Mouse (Mus musculus) CH12.LX (cell line): Measurements from ENCODE around the gene Hspa4l. TPM values are rescaled to one million over a fixed set of nuclear protein-coding genes. Genes with fewer than 3 reads are reported as not detected.
A peak's percentile ranks its signal among the peaks of the same experiment; 100 is the strongest.

Experiments used
- DNase-seq: peaks from one replicate; pipeline ENCODE4 v3.0.0-alpha.2; 2013; ENCODE audit errors: extremely low read depth
- H3K27ac ChIP-seq: 2 replicates; pipeline ENCODE4 v1.5.1; 2012; ENCODE audit warnings: low read depth, mild to moderate bottlenecking, control low read depth, moderate library complexity; ENCODE audit not compliant: insufficient read depth
- H3K27me3 ChIP-seq: replicated peaks from 2 replicates; pipeline ENCODE3; 2012; ENCODE audit warnings: inconsistent platforms
- H3K36me3 ChIP-seq, 2 experiments: replicated peaks in 1 of 2; 2 replicates each; pipeline versions ENCODE3 to v1.6.1; 2012; ENCODE audit warnings: inconsistent platforms in 1 of 2, low read length in 1 of 2, mild to moderate bottlenecking in 1 of 2, mixed read lengths in 1 of 2, moderate library complexity in 1 of 2; ENCODE audit not compliant: control insufficient read depth in 1 of 2, insufficient read depth in 1 of 2
- H3K4me1 ChIP-seq, 2 experiments: 2 replicates each; pipeline ENCODE4 v1.6.1; 2012; ENCODE audit warnings: inconsistent platforms in 1 of 2, moderate library complexity in 1 of 2; ENCODE audit not compliant: insufficient read depth in 2 of 2, control insufficient read depth in 1 of 2
- H3K4me2 ChIP-seq: 2 replicates; pipeline ENCODE4 v1.6.1; 2012; ENCODE audit warnings: low read depth, mild to moderate bottlenecking, control low read depth; ENCODE audit not compliant: poor library complexity, insufficient read depth, severe bottlenecking
- H3K4me3 ChIP-seq, 3 experiments: fragments of 150-350 bp in 1 of 3; sonication (generic) in 1 of 3; replicated peaks in 1 of 3; 2 replicates each; pipeline versions ENCODE3 to v1.5.1; 2011 to 2012; ENCODE audit warnings: low read depth in 2 of 3, low read length in 2 of 3, mild to moderate bottlenecking in 2 of 3, moderate library complexity in 2 of 3, control low read depth in 1 of 3, improper control_type of control experiment in 1 of 3, inconsistent platforms in 1 of 3, mixed read lengths in 1 of 3; ENCODE audit not compliant: poor library complexity in 1 of 3
- H3K79me2 ChIP-seq: replicated peaks from 2 replicates; pipeline ENCODE4 v1.6.1; 2012; ENCODE audit warnings: mild to moderate bottlenecking, moderate library complexity; ENCODE audit not compliant: control insufficient read depth, poor library complexity, insufficient read depth, severe bottlenecking; ENCODE audit errors: extremely low read depth
- H3K9ac ChIP-seq: 2 replicates; pipeline ENCODE4 v1.6.1; 2012; ENCODE audit warnings: low read depth, mild to moderate bottlenecking, control low read depth, moderate library complexity; ENCODE audit not compliant: insufficient read depth
- H3K9me3 ChIP-seq: replicated peaks from 2 replicates; pipeline ENCODE3; 2012; ENCODE audit warnings: low read length, inconsistent platforms, mixed read lengths
- BHLHE40 ChIP-seq: IDR thresholded peaks from 2 replicates; pipeline ENCODE4 v1.6.1; 2011; ENCODE audit warnings: mild to moderate bottlenecking, low read depth, low read length, improper control_type of control experiment
- JUN ChIP-seq: IDR thresholded peaks from 2 replicates; pipeline ENCODE4 v1.6.1; 2011; ENCODE audit warnings: low read depth, mild to moderate bottlenecking, low read length, improper control_type of control experiment, moderate library complexity; ENCODE audit not compliant: insufficient read depth
- KAT2A ChIP-seq: IDR thresholded peaks from 2 replicates; pipeline ENCODE4 v1.6.1; 2012; ENCODE audit warnings: low read length, improper control_type of control experiment, inconsistent platforms; ENCODE audit not compliant: insufficient replicate concordance
- MAZ ChIP-seq: IDR thresholded peaks from 2 replicates; pipeline ENCODE4 v1.6.1; 2012; ENCODE audit warnings: low read depth, mild to moderate bottlenecking, inconsistent platforms, low read length, improper control_type of control experiment, moderate library complexity
- NELFE ChIP-seq: IDR thresholded peaks from 2 replicates; pipeline ENCODE4 v1.6.1; 2011; ENCODE audit warnings: low read depth, low read length, improper control_type of control experiment
- NRF1 ChIP-seq: IDR thresholded peaks from 2 replicates; pipeline ENCODE4 v1.6.1; 2014; ENCODE audit warnings: low read depth, mild to moderate bottlenecking, inconsistent platforms, low read length, improper control_type of control experiment, moderate library complexity
- POLR2A ChIP-seq: IDR thresholded peaks from 2 replicates; pipeline ENCODE4 v1.6.1; 2011; ENCODE audit warnings: low read depth, mild to moderate bottlenecking, improper control_type of control experiment, low read length
- SMC3 ChIP-seq: IDR thresholded peaks from 2 replicates; pipeline ENCODE4 v1.6.1; 2011; ENCODE audit warnings: low read depth, low read length, improper control_type of control experiment
- TBP ChIP-seq: conservative IDR thresholded peaks from 2 replicates; pipeline ENCODE4 v1.6.1; 2011; ENCODE audit warnings: low read depth, low read length, improper control_type of control experiment
- TCF12 ChIP-seq: IDR thresholded peaks from 2 replicates; pipeline ENCODE4 v1.6.1; 2014; ENCODE audit warnings: low read depth, mild to moderate bottlenecking, inconsistent platforms, low read length, improper control_type of control experiment
- UBTF ChIP-seq: IDR thresholded peaks from 2 replicates; pipeline ENCODE4 v1.6.1; 2012; ENCODE audit warnings: low read depth, mild to moderate bottlenecking, inconsistent platforms, low read length, improper control_type of control experiment, moderate library complexity
- ZC3H11A ChIP-seq: IDR thresholded peaks from 2 replicates; pipeline ENCODE4 v1.6.1; 2012; ENCODE audit warnings: low read depth, mild to moderate bottlenecking, inconsistent platforms, low read length, improper control_type of control experiment
- dilution Hi-C: fragments of 300-500 bp; cut with MboI; formaldehyde crosslinking; loops from 2 replicates; pipeline ENCODE4 v1.14.3; 2020; ENCODE audit warnings: low sequenced_read_pairs; ENCODE audit not compliant: extremely low pct_unique_long_range_greater_than_20kb, extremely low pct_ligation_motif_present
- in situ Hi-C: fragments of 300-500 bp; cut with MboI; formaldehyde crosslinking; loops from 3 replicates; pipeline ENCODE4 v1.14.3; 2019; ENCODE audit warnings: low sequenced_read_pairs, low pct_ligation_motif_present, low pct_unique_long_range_greater_than_20kb, mixed read lengths
- polyA plus RNA-seq: library from polyadenylated mRNA; unstranded; fragments of >175 nt; gene quantifications from 2 replicates; pipeline ENCODE4 v1.2.1, GENCODE M21; 2012; ENCODE audit warnings: low read depth; ENCODE audit not compliant: insufficient read length
- total RNA-seq, 2 experiments: library from RNA; depleted of rRNA; stranded (reverse); fragments of 300-350 nt in 1 of 2; fragments of >200 nt in 1 of 2; gene quantifications; 2 replicates each; pipeline ENCODE4 v1.2.3; 2012 to 2014

Gene Hspa4l
- total and polyA plus RNA-seq, 3 experiments = 1.7 to 5.3 (median 2.3) TPM

- H3K36me3 ChIP-seq = no peaks in the 10 kb centered on the region
- no peak overlapping the region for H3K9ac ChIP-seq
- H3K27me3 ChIP-seq = peaks cover 4% of the 10 kb centered on the region
- DNase-seq = no peak
- no peak overlapping the region for H3K27ac ChIP-seq
- no peaks in the 10 kb centered on the region for H3K79me2 ChIP-seq
- in situ Hi-C loops = no loop called here
- TF ChIP-seq SMC3 = no peak
- H3K4me3 ChIP-seq = no peak overlapping the region
- no peak overlapping the region for H3K4me2 ChIP-seq
- no peaks in the 10 kb centered on the region for H3K4me1 ChIP-seq
- H3K9me3 ChIP-seq = no peaks in the 10 kb centered on the region
- dilution Hi-C loops = no loop called here
These were observed 5.8 kb upstream of the Hspa4l start for GRCm38 (mm10) chr3:40738381-40738912.

- peak overlapping the region; percentile 94 for H3K4me2 ChIP-seq
- peaks cover 0 to 13% of the 10 kb centered on the region in 2 experiments; a peak in 2 of 4 replicates for H3K4me1 ChIP-seq
- no peaks in the 10 kb centered on the region for H3K9me3 ChIP-seq
- peak overlapping the region; percentile 59 for H3K9ac ChIP-seq
- peak overlapping the region; percentile 71 for H3K27ac ChIP-seq
- dilution Hi-C loops = no loop called here
- peaks cover 15% of the 10 kb centered on the region for H3K27me3 ChIP-seq
- peak overlapping the region; percentile 52 to 96 (median 69) for H3K4me3 ChIP-seq
- in situ Hi-C loops = no loop called here
- no peaks in the 10 kb centered on the region for H3K79me2 ChIP-seq
- no peaks in the 10 kb centered on the region for H3K36me3 ChIP-seq
- TF ChIP-seq NELFE (peak; percentile 33; the same call in 1 of the 2 replicates), ZC3H11A (no peak), TCF12 (0 out of 2 replicates have a peak, but pooled peaks have one; percentile 6), TBP (no peak), UBTF (peak; percentile 77; the same call in 1 of the 2 replicates), JUN (no peak), MAZ (no peak; the same call in 1 of the 2 replicates), POLR2A (peak; percentile 49; the same call in 1 of the 2 replicates), NRF1 (peak; percentile 83), KAT2A (no peak), BHLHE40 (0 out of 2 replicates have a peak, but pooled peaks have one; percentile 20)
- DNase-seq = peak; percentile 72
These were observed 753 bp downstream of the Hspa4l start for GRCm38 (mm10) chr3:40744836-40745660.
